Mouse (Mus musculus): ENCODE results near the gene Phf21a. TPM values are rescaled to one million over a fixed set of nuclear protein-coding genes. Genes with fewer than 3 reads are reported as not detected.

Gene Phf21a
- polyA plus RNA-seq, 1 experiment from 2014 or later: 25.5 TPM

- Histone ChIP-seq H3K4me3 (ENCODE audit: low read depth, low read length) (no peak overlapping the region), H3K4me2 (no peak overlapping the region), H3K36me3 (ENCODE audit: control insufficient read depth, insufficient read depth, low read length) (no peaks in the 10 kb centered on the region), H3K27me3 (ENCODE audit: control insufficient read depth, insufficient read depth, low read length) (no peaks in the 10 kb centered on the region), H3K9me3 (replicated peaks; ENCODE audit: control insufficient read depth, low read length) (no peaks in the 10 kb centered on the region), H3K27ac (ENCODE audit: low read depth, low read length) (no peak overlapping the region), H3K4me1 (ENCODE audit: control insufficient read depth, insufficient read depth, low read length) (peaks cover 5% of the 10 kb centered on the region; the same call in 1 of the 2 replicates), H3K9ac (ENCODE audit: low read depth, low read length) (no peak overlapping the region)
- 42% methylated on average over 4 of the region's 4 CpGs for WGBS (ENCODE audit: insufficient replicate concordance)
- ATAC-seq (replicated peaks; ENCODE audit: insufficient number of reproducible peaks, low FRiP score, low TSS enrichment): no peak
Observed at GRCm38 (mm10) chr2:92202319-92203040, 109.6 kb downstream of the Phf21a start.

DNA sequence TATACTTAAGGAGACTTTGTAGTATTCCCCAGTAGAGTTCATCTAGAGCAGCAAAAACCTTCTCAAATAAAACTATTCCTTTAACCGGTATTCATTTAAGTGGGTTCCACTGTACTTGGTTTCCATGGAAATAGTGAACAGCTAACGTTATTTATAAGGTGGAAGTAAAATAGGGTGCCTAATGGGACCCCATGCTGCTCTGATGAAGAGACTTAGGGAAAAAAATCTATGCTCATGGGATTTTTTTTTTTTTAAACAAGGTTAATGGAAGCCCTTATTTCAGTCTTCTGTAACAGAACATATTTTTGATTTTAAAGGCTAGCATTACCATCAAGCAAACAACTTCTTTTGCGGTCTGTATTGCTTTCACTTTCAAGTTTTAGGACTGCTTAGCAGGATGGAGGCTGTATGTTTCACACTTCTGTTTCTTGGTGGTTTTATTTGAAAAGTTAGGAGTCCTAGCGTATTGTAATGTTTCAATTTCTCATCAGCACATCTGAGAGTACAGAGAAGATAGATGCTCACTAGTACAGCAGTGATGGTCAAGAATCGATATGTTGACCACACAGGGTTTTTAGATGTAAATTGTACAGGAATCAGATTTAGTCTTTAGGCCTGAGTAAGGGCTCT lies 112.2 kb downstream of the Phf21a start:
- Histone ChIP-seq H3K4me3 (ENCODE audit: low read depth, low read length) (no peak overlapping the region), H3K27me3 (ENCODE audit: control insufficient read depth, insufficient read depth, low read length) (no peaks in the 10 kb centered on the region), H3K36me3 (ENCODE audit: control insufficient read depth, insufficient read depth, low read length) (no peaks in the 10 kb centered on the region), H3K9ac (ENCODE audit: low read depth, low read length) (no peak overlapping the region), H3K4me2 (no peak overlapping the region), H3K27ac (ENCODE audit: low read depth, low read length) (no peak overlapping the region), H3K9me3 (replicated peaks; ENCODE audit: control insufficient read depth, low read length) (no peaks in the 10 kb centered on the region), H3K4me1 (ENCODE audit: control insufficient read depth, insufficient read depth, low read length) (no peaks in the 10 kb centered on the region)
- ATAC-seq (replicated peaks; ENCODE audit: insufficient number of reproducible peaks, low FRiP score, low TSS enrichment): no peak
- 80% methylated on average over 5 of the region's 5 CpGs for WGBS (ENCODE audit: insufficient replicate concordance)

DNA sequence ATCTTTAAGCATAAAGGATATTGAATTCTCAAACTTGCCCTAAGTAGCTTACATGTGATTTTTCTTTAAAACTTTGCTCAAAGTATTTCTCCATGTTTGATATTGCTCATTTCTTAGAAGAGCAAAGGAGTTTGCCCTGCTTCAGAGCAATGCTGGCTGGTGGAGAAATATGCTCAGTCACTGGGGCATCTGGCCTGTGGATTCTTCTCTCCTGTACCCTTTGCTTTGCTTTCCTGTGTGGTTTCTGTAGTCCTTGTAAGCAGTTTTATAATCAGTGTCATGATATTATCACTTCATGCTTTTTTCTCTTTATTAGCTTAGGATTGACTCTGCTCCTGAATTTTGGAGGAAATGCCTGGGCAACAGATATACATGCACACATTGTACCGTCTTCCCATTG lies 117.5 kb downstream of the Phf21a start:
- H3K9ac ChIP-seq (ENCODE audit: low read depth, low read length): no peak overlapping the region
- no peaks in the 10 kb centered on the region for H3K9me3 ChIP-seq (replicated peaks; ENCODE audit: control insufficient read depth, low read length)
- no peak for ATAC-seq (replicated peaks; ENCODE audit: insufficient number of reproducible peaks, low FRiP score, low TSS enrichment)
- H3K4me3 ChIP-seq (ENCODE audit: low read depth, low read length): no peak overlapping the region
- no peaks in the 10 kb centered on the region for H3K27me3 ChIP-seq (ENCODE audit: control insufficient read depth, insufficient read depth, low read length)
- H3K36me3 ChIP-seq (ENCODE audit: control insufficient read depth, insufficient read depth, low read length): no peaks in the 10 kb centered on the region
- 85% methylated on average over 1 of the region's 1 CpGs for WGBS (ENCODE audit: insufficient replicate concordance)
- no peak overlapping the region for H3K27ac ChIP-seq (ENCODE audit: low read depth, low read length)
- no peak overlapping the region for H3K4me2 ChIP-seq
- 0 out of 2 replicates have a peak, but pooled peaks cover 4% of the 10 kb centered on the region for H3K4me1 ChIP-seq (ENCODE audit: control insufficient read depth, insufficient read depth, low read length)

- no peak overlapping the region for H3K4me2 ChIP-seq
- H3K9ac ChIP-seq (ENCODE audit: low read depth, low read length): no peak overlapping the region
- H3K4me3 ChIP-seq (ENCODE audit: low read depth, low read length): no peak overlapping the region
- H3K27ac ChIP-seq (ENCODE audit: low read depth, low read length): no peak overlapping the region
- no peaks in the 10 kb centered on the region for H3K36me3 ChIP-seq (ENCODE audit: control insufficient read depth, insufficient read depth, low read length)
- no peaks in the 10 kb centered on the region for H3K9me3 ChIP-seq (replicated peaks; ENCODE audit: control insufficient read depth, low read length)
- H3K27me3 ChIP-seq (ENCODE audit: control insufficient read depth, insufficient read depth, low read length): no peaks in the 10 kb centered on the region
- no peak for ATAC-seq (replicated peaks; ENCODE audit: insufficient number of reproducible peaks, low FRiP score, low TSS enrichment)
- no peaks in the 10 kb centered on the region for H3K4me1 ChIP-seq (ENCODE audit: control insufficient read depth, insufficient read depth, low read length)
- 90% methylated on average over 6 of the region's 6 CpGs for WGBS (ENCODE audit: insufficient replicate concordance)
Observed at GRCm38 (mm10) chr2:92221431-92221830, 128.5 kb downstream of the Phf21a start.

DNA sequence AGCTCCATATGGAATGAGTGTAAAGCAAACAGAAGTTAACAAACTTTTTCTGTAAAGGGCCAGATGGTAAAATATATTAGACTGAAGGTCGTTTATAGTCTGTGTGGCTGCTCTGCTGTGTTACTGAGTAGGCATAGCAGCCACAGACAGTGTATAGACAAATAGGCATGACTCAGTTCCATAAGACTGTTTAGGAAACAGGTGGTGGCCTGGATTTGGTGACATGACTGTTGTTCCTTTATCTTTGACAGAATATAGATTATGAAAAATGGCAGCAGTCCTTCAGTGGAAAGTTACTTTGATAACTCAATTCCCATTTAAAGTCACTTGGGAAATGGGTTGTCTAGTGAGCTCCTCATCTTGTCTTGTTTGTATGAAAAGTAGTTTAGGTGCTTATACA lies 132.7 kb downstream of the Phf21a start:
- Histone ChIP-seq H3K9ac (ENCODE audit: low read depth, low read length) (no peak overlapping the region), H3K36me3 (ENCODE audit: control insufficient read depth, insufficient read depth, low read length) (no peaks in the 10 kb centered on the region), H3K4me1 (ENCODE audit: control insufficient read depth, insufficient read depth, low read length) (no peaks in the 10 kb centered on the region), H3K27ac (ENCODE audit: low read depth, low read length) (no peak overlapping the region), H3K9me3 (replicated peaks; ENCODE audit: control insufficient read depth, low read length) (no peaks in the 10 kb centered on the region), H3K27me3 (ENCODE audit: control insufficient read depth, insufficient read depth, low read length) (no peaks in the 10 kb centered on the region), H3K4me3 (ENCODE audit: low read depth, low read length) (no peak overlapping the region), H3K4me2 (no peak overlapping the region)
- WGBS (ENCODE audit: insufficient replicate concordance): 80% methylated on average over 1 of the region's 1 CpGs
- no peak for ATAC-seq (replicated peaks; ENCODE audit: insufficient number of reproducible peaks, low FRiP score, low TSS enrichment)

GRCm38 (mm10) chr2:92229973-92230372 lies 137.1 kb downstream of the Phf21a start:
- Histone ChIP-seq H3K36me3 (ENCODE audit: control insufficient read depth, insufficient read depth, low read length) (peaks cover 16% of the 10 kb centered on the region), H3K4me1 (ENCODE audit: control insufficient read depth, insufficient read depth, low read length) (no peaks in the 10 kb centered on the region), H3K9ac (ENCODE audit: low read depth, low read length) (no peak overlapping the region), H3K4me2 (no peak overlapping the region), H3K27me3 (ENCODE audit: control insufficient read depth, insufficient read depth, low read length) (no peaks in the 10 kb centered on the region), H3K4me3 (ENCODE audit: low read depth, low read length) (no peak overlapping the region), H3K9me3 (replicated peaks; ENCODE audit: control insufficient read depth, low read length) (no peaks in the 10 kb centered on the region), H3K27ac (ENCODE audit: low read depth, low read length) (no peak overlapping the region)
- 70% methylated on average over 9 of the region's 9 CpGs for WGBS (ENCODE audit: insufficient replicate concordance)
- no peak for ATAC-seq (replicated peaks; ENCODE audit: insufficient number of reproducible peaks, low FRiP score, low TSS enrichment)

- H3K4me2 ChIP-seq: no peak overlapping the region
- H3K4me1 ChIP-seq (ENCODE audit: control insufficient read depth, insufficient read depth, low read length): no peaks in the 10 kb centered on the region
- no peaks in the 10 kb centered on the region for H3K27me3 ChIP-seq (ENCODE audit: control insufficient read depth, insufficient read depth, low read length)
- no peak overlapping the region for H3K9ac ChIP-seq (ENCODE audit: low read depth, low read length)
- H3K9me3 ChIP-seq (replicated peaks; ENCODE audit: control insufficient read depth, low read length): no peaks in the 10 kb centered on the region
- peaks cover 25% of the 10 kb centered on the region for H3K36me3 ChIP-seq (ENCODE audit: control insufficient read depth, insufficient read depth, low read length)
- no peak for ATAC-seq (replicated peaks; ENCODE audit: insufficient number of reproducible peaks, low FRiP score, low TSS enrichment)
- H3K27ac ChIP-seq (ENCODE audit: low read depth, low read length): no peak overlapping the region
- no peak overlapping the region for H3K4me3 ChIP-seq (ENCODE audit: low read depth, low read length)
Observed at GRCm38 (mm10) chr2:92231706-92232105, 138.8 kb downstream of the Phf21a start.

GRCm38 (mm10) chr2:92234768-92235332 lies 141.9 kb downstream of the Phf21a start:
- 84% methylated on average over 5 of the region's 5 CpGs for WGBS (ENCODE audit: insufficient replicate concordance)
- Histone ChIP-seq H3K4me3 (ENCODE audit: low read depth, low read length) (no peak overlapping the region), H3K4me2 (no peak overlapping the region), H3K36me3 (ENCODE audit: control insufficient read depth, insufficient read depth, low read length) (peaks cover 28% of the 10 kb centered on the region), H3K9me3 (replicated peaks; ENCODE audit: control insufficient read depth, low read length) (no peaks in the 10 kb centered on the region), H3K9ac (ENCODE audit: low read depth, low read length) (no peak overlapping the region), H3K4me1 (ENCODE audit: control insufficient read depth, insufficient read depth, low read length) (no peaks in the 10 kb centered on the region), H3K27ac (ENCODE audit: low read depth, low read length) (no peak overlapping the region), H3K27me3 (ENCODE audit: control insufficient read depth, insufficient read depth, low read length) (no peaks in the 10 kb centered on the region)
- no peak for ATAC-seq (replicated peaks; ENCODE audit: insufficient number of reproducible peaks, low FRiP score, low TSS enrichment)

All from heart, embryonic 11.5 days (tissue).